Mouse (Mus musculus): ENCODE data around the gene Rpl38. TPM values are rescaled to one million over a fixed set of nuclear protein-coding genes. Genes with fewer than 3 reads are reported as not detected.

Rpl38 gene
- polyA plus RNA-seq, 1 experiment from 2014 or later: 903 TPM

- Histone ChIP-seq H3K4me3 (no peak overlapping the region), H3K9ac (no peak overlapping the region), H3K4me2 (replicated peaks) (no peak overlapping the region), H3K27me3 (replicated peaks) (peaks cover 24% of the 10 kb centered on the region), H3K9me3 (no peaks in the 10 kb centered on the region), H3K4me1 (peaks cover 28% of the 10 kb centered on the region), H3K36me3 (no peaks in the 10 kb centered on the region), H3K27ac (no peak overlapping the region)
- 39% methylated on average over 6 of the region's 6 CpGs for WGBS
- no peak for ATAC-seq (ENCODE audit: low FRiP score, low read depth)
Observed at GRCm38 (mm10) chr11:114640658-114641057, 27.7 kb upstream of the Rpl38 start.

DNA sequence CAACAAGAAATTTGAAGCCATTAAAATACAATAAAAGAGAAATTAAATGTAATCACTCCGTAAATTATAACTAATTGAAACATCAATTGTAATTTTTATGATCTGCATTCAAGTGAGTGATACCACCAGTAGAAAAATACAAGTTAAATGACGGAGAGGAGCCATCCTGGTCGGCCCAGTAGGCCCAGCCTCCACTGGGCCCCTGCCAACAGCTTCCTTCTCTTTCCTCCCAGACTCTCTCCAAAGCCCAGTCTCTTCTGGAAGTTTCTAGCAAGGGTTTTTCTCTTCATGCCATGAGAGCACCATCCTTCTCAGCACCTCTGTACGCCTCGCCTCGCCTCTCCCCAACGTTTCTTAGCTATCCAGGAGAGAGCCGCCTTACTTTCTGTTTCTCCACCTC lies 27.2 kb upstream of the Rpl38 start:
- H3K4me1 ChIP-seq: peaks cover 25% of the 10 kb centered on the region
- H3K4me3 ChIP-seq: no peak overlapping the region
- 0 out of 2 replicates have a peak, but pooled peaks cover 1% of the 10 kb centered on the region for H3K9me3 ChIP-seq
- no peaks in the 10 kb centered on the region for H3K36me3 ChIP-seq
- 84% methylated on average over 8 of the region's 8 CpGs for WGBS
- H3K27me3 ChIP-seq (replicated peaks): peaks cover 23% of the 10 kb centered on the region
- H3K9ac ChIP-seq: no peak overlapping the region
- ATAC-seq (ENCODE audit: low FRiP score, low read depth): no peak
- H3K4me2 ChIP-seq (replicated peaks): no peak overlapping the region
- no peak overlapping the region for H3K27ac ChIP-seq

DNA sequence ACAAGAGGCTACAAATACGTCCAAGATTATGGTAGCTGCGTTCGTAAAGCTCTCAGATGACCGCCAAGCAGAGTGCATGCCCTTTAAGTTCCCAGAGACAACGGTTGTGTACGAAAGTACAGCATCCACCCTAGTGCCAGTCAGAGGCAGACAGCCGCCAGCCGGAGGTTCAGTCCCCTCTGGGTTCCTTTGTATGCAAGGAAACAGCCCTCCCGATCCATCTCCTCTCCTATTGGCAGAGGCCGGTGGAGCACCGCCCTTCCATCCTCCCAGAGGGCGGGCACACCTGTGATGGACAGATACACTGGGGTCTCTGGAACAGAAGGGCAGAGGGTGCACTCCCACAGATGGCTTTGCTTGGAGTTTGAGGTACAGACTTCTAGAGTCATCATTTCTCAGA lies 26.1 kb upstream of the Rpl38 start:
- H3K27ac ChIP-seq: no peak overlapping the region
- H3K36me3 ChIP-seq: no peaks in the 10 kb centered on the region
- H3K27me3 ChIP-seq (replicated peaks): peaks cover 20% of the 10 kb centered on the region
- 61% methylated on average over 12 of the region's 12 CpGs for WGBS
- H3K4me1 ChIP-seq: peaks cover 15% of the 10 kb centered on the region
- ATAC-seq (ENCODE audit: low FRiP score, low read depth): 0 out of 2 replicates have a peak, but pooled peaks have one; percentile 53
- no peak overlapping the region for H3K4me2 ChIP-seq (replicated peaks)
- H3K4me3 ChIP-seq: no peak overlapping the region
- H3K9me3 ChIP-seq: 0 out of 2 replicates have a peak, but pooled peaks cover 8% of the 10 kb centered on the region
- no peak overlapping the region for H3K9ac ChIP-seq

DNA sequence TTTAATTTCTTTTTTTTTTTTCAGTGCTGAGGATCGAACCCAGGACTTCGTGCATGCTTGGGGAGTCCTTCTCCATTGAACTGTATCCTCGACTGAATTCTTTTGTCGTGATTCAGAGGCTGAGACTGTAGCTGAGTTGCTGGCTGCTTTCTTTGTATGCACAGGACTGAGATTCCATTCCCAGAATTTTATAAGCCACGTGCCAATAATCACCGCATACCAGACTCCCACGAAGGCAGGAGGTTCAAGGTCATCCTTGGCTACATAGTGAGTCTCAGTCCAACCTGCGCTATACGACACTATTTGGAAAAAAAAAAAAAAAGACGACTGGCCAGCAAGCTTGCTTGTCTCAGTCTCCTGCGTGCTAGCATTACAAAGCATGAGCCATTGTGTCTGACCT lies 25.4 kb upstream of the Rpl38 start:
- 0 out of 2 replicates have a peak, but pooled peaks cover 8% of the 10 kb centered on the region for H3K9me3 ChIP-seq
- whole genome bisulfite sequencing: 86% methylated on average over 11 of the region's 11 CpGs
- H3K9ac ChIP-seq: no peak overlapping the region
- H3K4me1 ChIP-seq: peaks cover 11% of the 10 kb centered on the region
- no peak overlapping the region for H3K27ac ChIP-seq
- H3K36me3 ChIP-seq: no peaks in the 10 kb centered on the region
- H3K4me3 ChIP-seq: no peak overlapping the region
- no peak overlapping the region for H3K4me2 ChIP-seq (replicated peaks)
- no peak for ATAC-seq (ENCODE audit: low FRiP score, low read depth)
- H3K27me3 ChIP-seq (replicated peaks): peaks cover 15% of the 10 kb centered on the region

DNA sequence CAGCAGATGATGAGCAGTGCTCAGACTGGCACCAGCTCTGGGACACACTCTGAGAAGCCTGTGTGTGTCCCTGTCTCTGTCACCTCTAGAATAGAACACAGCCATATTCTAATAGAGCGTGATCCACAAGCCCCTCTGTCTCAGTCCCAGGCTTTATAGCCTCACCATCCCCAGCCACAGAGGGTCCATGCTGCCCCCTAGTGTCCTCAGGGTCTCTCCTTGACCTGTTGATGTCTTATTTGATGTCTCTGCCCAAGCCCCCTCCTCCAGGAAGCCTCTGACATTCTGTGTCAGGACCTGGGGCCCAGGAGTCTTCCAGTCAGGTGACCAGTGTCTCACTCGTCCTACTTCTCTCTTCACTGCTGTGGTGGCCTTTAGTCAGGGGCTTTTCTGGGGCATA lies 24.2 kb upstream of the Rpl38 start:
- H3K4me3 ChIP-seq: no peak overlapping the region
- H3K27me3 ChIP-seq (replicated peaks): peaks cover 9% of the 10 kb centered on the region
- H3K4me1 ChIP-seq: peaks cover 11% of the 10 kb centered on the region
- H3K9ac ChIP-seq: no peak overlapping the region
- ATAC-seq (ENCODE audit: low FRiP score, low read depth): no peak
- H3K27ac ChIP-seq: no peak overlapping the region
- H3K36me3 ChIP-seq: no peaks in the 10 kb centered on the region
- 0 out of 2 replicates have a peak, but pooled peaks cover 8% of the 10 kb centered on the region for H3K9me3 ChIP-seq
- no peak overlapping the region for H3K4me2 ChIP-seq (replicated peaks)
- WGBS: 38% methylated on average over 2 of the region's 2 CpGs

GRCm38 (mm10) chr11:114649510-114649909 lies 18.8 kb upstream of the Rpl38 start:
- ATAC-seq (ENCODE audit: low FRiP score, low read depth): no peak
- Histone ChIP-seq H3K9me3 (0 out of 2 replicates have a peak, but pooled peaks cover 8% of the 10 kb centered on the region), H3K9ac (no peak overlapping the region), H3K4me2 (replicated peaks) (no peak overlapping the region), H3K4me3 (no peak overlapping the region), H3K27me3 (replicated peaks) (no peaks in the 10 kb centered on the region), H3K36me3 (no peaks in the 10 kb centered on the region), H3K4me1 (peaks cover 3% of the 10 kb centered on the region; the same call in 1 of the 2 replicates), H3K27ac (no peak overlapping the region)
- WGBS: 79% methylated on average over 4 of the region's 4 CpGs

GRCm38 (mm10) chr11:114652531-114652930 lies 15.8 kb upstream of the Rpl38 start:
- peak overlapping the region; percentile 24; the same call in 1 of the 2 replicates for H3K4me2 ChIP-seq (replicated peaks)

GRCm38 (mm10) chr11:114653664-114654063 lies 14.7 kb upstream of the Rpl38 start:
- no peak for ATAC-seq (ENCODE audit: low FRiP score, low read depth)
- WGBS: 83% methylated on average over 6 of the region's 6 CpGs
- Histone ChIP-seq H3K4me1 (peaks cover 10% of the 10 kb centered on the region; the same call in 1 of the 2 replicates), H3K9me3 (no peaks in the 10 kb centered on the region), H3K27me3 (replicated peaks) (0 out of 2 replicates have a peak, but pooled peaks cover 3% of the 10 kb centered on the region), H3K9ac (no peak overlapping the region), H3K36me3 (no peaks in the 10 kb centered on the region), H3K4me3 (no peak overlapping the region), H3K27ac (no peak overlapping the region), H3K4me2 (replicated peaks) (no peak overlapping the region)

More at GRCm38 (mm10) chr11:114652531-114652930, 15.8 kb upstream of the Rpl38 start:
- Histone ChIP-seq H3K27me3 (replicated peaks) (0 out of 2 replicates have a peak, but pooled peaks cover 3% of the 10 kb centered on the region), H3K4me3 (no peak overlapping the region), H3K9ac (no peak overlapping the region), H3K27ac (no peak overlapping the region), H3K4me1 (peaks cover 10% of the 10 kb centered on the region; the same call in 1 of the 2 replicates), H3K9me3 (no peaks in the 10 kb centered on the region), H3K36me3 (no peaks in the 10 kb centered on the region)
- ATAC-seq (ENCODE audit: low FRiP score, low read depth): no peak
- 5% methylated on average over 16 of the region's 16 CpGs for WGBS

DNA sequence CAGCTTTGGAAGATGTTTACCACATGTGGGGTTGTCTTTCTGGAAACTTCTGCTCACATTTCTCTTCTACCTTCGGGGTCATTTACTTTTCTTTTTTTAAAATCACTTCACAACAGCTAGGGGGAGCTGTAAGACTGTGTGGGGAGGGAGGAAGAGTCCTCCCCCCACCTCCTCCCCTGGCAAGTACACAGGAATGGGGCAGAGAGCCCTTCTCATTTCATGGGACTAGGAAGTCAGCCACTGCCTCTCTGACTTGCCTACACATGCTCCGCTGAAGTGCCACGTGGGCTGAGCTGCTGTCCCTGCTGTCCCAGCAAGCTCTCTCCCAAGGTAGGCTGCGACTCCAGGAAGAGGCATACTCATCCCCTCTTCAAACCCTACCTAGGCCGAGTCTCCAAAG lies 13.8 kb upstream of the Rpl38 start:
- 62% methylated on average over 5 of the region's 5 CpGs for WGBS
- no peak overlapping the region for H3K9ac ChIP-seq
- 0 out of 2 replicates have a peak, but pooled peaks cover 3% of the 10 kb centered on the region for H3K27me3 ChIP-seq (replicated peaks)
- no peak for ATAC-seq (ENCODE audit: low FRiP score, low read depth)
- H3K27ac ChIP-seq: no peak overlapping the region
- no peak overlapping the region for H3K4me3 ChIP-seq
- H3K36me3 ChIP-seq: no peaks in the 10 kb centered on the region
- no peak overlapping the region for H3K4me2 ChIP-seq (replicated peaks)
- peaks cover 10% of the 10 kb centered on the region; the same call in 1 of the 2 replicates for H3K4me1 ChIP-seq
- H3K9me3 ChIP-seq: no peaks in the 10 kb centered on the region

DNA sequence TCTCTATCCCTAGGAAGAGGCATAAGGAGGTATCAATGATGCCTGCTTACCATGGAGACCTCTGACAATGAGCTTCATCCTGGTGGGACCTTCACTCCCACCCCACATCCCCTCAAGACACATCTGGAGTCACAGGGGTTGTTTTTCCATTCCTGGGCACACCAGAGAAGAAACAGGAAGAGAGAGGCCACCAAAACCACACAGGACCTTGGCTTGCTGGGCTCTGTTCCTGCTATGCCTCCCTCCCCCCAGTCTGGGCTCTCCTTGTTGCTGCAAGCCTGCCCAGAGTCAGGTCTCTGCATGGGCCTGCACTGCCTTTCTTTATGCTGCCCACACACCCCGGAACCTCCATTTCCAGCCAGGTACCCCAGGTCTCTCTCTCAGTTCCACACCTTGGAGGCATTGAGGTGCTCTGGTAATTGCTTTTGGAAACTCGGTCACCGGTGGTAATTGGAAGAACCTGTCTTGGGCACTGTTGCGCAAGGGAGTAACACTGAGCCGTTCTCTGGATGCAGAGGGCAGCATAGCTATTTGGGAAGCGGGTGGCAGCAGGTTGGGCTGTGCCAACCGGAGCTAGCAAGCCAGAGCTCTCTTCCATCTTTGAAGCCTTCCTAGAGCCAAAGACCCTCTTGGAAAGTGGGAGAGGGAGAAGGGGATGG lies 12.8 kb upstream of the Rpl38 start:
- H3K4me2 ChIP-seq (replicated peaks): no peak overlapping the region
- H3K9me3 ChIP-seq: no peaks in the 10 kb centered on the region
- no peak overlapping the region for H3K9ac ChIP-seq
- WGBS: 90% methylated on average over 7 of the region's 7 CpGs
- no peak overlapping the region for H3K27ac ChIP-seq
- 0 out of 2 replicates have a peak, but pooled peaks cover 3% of the 10 kb centered on the region for H3K27me3 ChIP-seq (replicated peaks)
- no peak overlapping the region for H3K4me3 ChIP-seq
- H3K36me3 ChIP-seq: no peaks in the 10 kb centered on the region
- peaks cover 10% of the 10 kb centered on the region; the same call in 1 of the 2 replicates for H3K4me1 ChIP-seq
- no peak for ATAC-seq (ENCODE audit: low FRiP score, low read depth)

DNA sequence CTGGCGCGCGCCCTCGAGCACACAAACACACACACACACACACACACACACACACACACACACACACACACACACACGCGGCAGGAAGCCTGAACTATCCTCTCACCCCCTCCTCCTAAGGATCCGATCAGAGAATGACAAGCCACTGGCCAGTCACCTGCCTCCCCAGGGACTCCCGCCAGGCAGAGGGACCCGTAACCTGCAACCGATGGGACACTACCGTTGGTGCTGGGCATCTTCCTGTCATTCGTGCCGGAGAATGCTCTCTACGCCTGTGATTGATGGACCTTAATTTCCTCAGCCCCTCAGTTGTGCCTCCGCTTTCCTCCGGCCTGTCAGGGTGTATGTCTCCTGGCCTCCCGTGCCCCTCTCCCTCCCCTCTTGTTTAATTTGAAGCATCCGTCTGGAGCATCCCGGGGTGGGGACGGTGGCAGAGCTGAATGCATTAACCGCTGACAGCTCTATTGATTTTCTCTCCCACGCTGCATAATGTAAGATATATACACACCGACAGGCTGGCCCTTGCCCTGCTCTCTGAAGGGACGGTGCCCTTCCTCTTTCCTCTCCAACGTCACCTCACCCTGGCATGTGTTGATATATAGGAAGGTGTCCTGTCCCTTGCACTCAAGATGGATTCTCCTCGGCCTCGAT lies 11.2 kb upstream of the Rpl38 start:
- no peak overlapping the region for H3K9ac ChIP-seq
- H3K4me1 ChIP-seq: peaks cover 10% of the 10 kb centered on the region; the same call in 1 of the 2 replicates
- no peaks in the 10 kb centered on the region for H3K36me3 ChIP-seq
- peak overlapping the region; percentile 27 for H3K4me2 ChIP-seq (replicated peaks)
- no peaks in the 10 kb centered on the region for H3K9me3 ChIP-seq
- WGBS: 32% methylated on average over 24 of the region's 27 CpGs
- H3K27me3 ChIP-seq (replicated peaks): 0 out of 2 replicates have a peak, but pooled peaks cover 3% of the 10 kb centered on the region
- peak; percentile 53; the same call in 1 of the 2 replicates for ATAC-seq (ENCODE audit: low FRiP score, low read depth)
- no peak overlapping the region for H3K4me3 ChIP-seq
- H3K27ac ChIP-seq: peak overlapping the region; percentile 33; the same call in 1 of the 2 replicates

DNA sequence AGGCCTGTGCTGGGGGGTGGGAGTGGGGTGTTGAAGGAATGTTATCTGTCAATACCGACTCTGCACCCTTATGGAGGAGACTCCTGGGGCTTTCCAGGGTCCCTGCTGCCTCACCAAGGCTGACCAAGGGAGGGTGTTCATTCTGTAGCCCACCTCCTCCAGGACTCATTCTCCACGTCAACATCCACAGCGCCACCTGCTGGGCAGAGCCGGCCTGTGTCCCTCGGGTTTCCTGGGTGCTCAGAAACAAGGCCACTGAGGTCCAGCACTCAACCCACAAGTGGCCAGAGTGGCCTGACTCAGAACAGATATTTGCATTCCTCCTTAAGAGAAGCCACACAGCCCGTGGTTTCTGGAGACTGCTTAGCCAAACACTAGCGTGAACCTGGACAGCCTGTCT lies 10.6 kb upstream of the Rpl38 start:
- Histone ChIP-seq H3K4me1 (peaks cover 7% of the 10 kb centered on the region; the same call in 1 of the 2 replicates), H3K36me3 (no peaks in the 10 kb centered on the region), H3K9me3 (no peaks in the 10 kb centered on the region), H3K27ac (peak overlapping the region; percentile 33; the same call in 1 of the 2 replicates), H3K27me3 (replicated peaks) (0 out of 2 replicates have a peak, but pooled peaks cover 3% of the 10 kb centered on the region), H3K4me2 (replicated peaks) (peak overlapping the region; percentile 27; the same call in 1 of the 2 replicates), H3K4me3 (no peak overlapping the region), H3K9ac (no peak overlapping the region)
- 25% methylated on average over 7 of the region's 7 CpGs for WGBS
- no peak for ATAC-seq (ENCODE audit: low FRiP score, low read depth)

All from neural tube, embryonic 12.5 days (tissue).